Mouse (Mus musculus) heart, adult 18-20 months (tissue): ENCODE measurements around the gene Ncor2. TPM values are rescaled to one million over a fixed set of nuclear protein-coding genes. Genes with fewer than 3 reads are reported as not detected.

Experiments
- DNase-seq, 2 experiments: peaks; one replicate each; pipeline ENCODE4 v3.0.0; 2021 to 2022; ENCODE audit warnings: mixed read lengths in 1 of 2
- total RNA-seq, 2 experiments: library from RNA; stranded (reverse); gene quantifications; 2 replicates each; pipeline ENCODE4 v1.2.3; 2021

Gene Ncor2
- total RNA-seq, 2 experiments from 2014 or later = 65.9 to 68.9 TPM

GRCm38 (mm10) chr5:125099785-125100350 lies 79.2 kb downstream of the Ncor2 start:
- DNase-seq = peak in 1 of 2 experiments; percentile 25

GRCm38 (mm10) chr5:125098692-125099091 lies 80.3 kb downstream of the Ncor2 start:
- DNase-seq = no peak

- no peak for DNase-seq
Observed at GRCm38 (mm10) chr5:125096368-125096767, 82.7 kb downstream of the Ncor2 start.

GRCm38 (mm10) chr5:125095525-125096175 lies 83.4 kb downstream of the Ncor2 start:
- peak in 1 of 2 experiments; percentile 29 for DNase-seq

GRCm38 (mm10) chr5:125093795-125094194 lies 85.2 kb downstream of the Ncor2 start:
- DNase-seq = no peak

- DNase-seq = no peak
Observed at GRCm38 (mm10) chr5:125088076-125088475, 90.9 kb downstream of the Ncor2 start.

- DNase-seq = no peak
Observed at GRCm38 (mm10) chr5:125085097-125085617, 93.9 kb downstream of the Ncor2 start.

GRCm38 (mm10) chr5:125083674-125084073 lies 95.3 kb downstream of the Ncor2 start:
- no peak for DNase-seq

- DNase-seq = peak; percentile 92 to 93
Observed at GRCm38 (mm10) chr5:125081318-125082101, 97.5 kb downstream of the Ncor2 start.

GRCm38 (mm10) chr5:125080787-125081317 lies 98.2 kb downstream of the Ncor2 start:
- peak; percentile 62 to 75 for DNase-seq

- DNase-seq = no peak
Observed at GRCm38 (mm10) chr5:125080352-125080751, 98.7 kb downstream of the Ncor2 start.

- DNase-seq = no peak
Observed at GRCm38 (mm10) chr5:125078220-125078619, 100.8 kb downstream of the Ncor2 start.

- DNase-seq = no peak
Observed at GRCm38 (mm10) chr5:125076183-125076582, 102.8 kb downstream of the Ncor2 start.

- peak; percentile 56 to 65 for DNase-seq
Observed at GRCm38 (mm10) chr5:125074571-125075171, 104.3 kb downstream of the Ncor2 start.

- no peak for DNase-seq
Observed at GRCm38 (mm10) chr5:125073896-125074295, 105.1 kb downstream of the Ncor2 start.

GRCm38 (mm10) chr5:125073335-125073734 lies 105.7 kb downstream of the Ncor2 start:
- DNase-seq = no peak

- DNase-seq = no peak
Observed at GRCm38 (mm10) chr5:125072425-125072824, 106.6 kb downstream of the Ncor2 start.

GRCm38 (mm10) chr5:125071919-125072318 lies 107.1 kb downstream of the Ncor2 start:
- DNase-seq = no peak

- peak; percentile 69 to 79 for DNase-seq
Observed at GRCm38 (mm10) chr5:125070399-125070798, 108.6 kb downstream of the Ncor2 start.

- DNase-seq = no peak
Observed at GRCm38 (mm10) chr5:125069916-125070315, 109.1 kb downstream of the Ncor2 start.

- DNase-seq = no peak
Observed at GRCm38 (mm10) chr5:125069426-125069825, 109.6 kb downstream of the Ncor2 start.

GRCm38 (mm10) chr5:125068371-125068951 lies 110.6 kb downstream of the Ncor2 start:
- no peak for DNase-seq
